Mouse (Mus musculus): ENCODE data around the gene Tas2r130.
"Not testable (repeated sequence)": the region's sequence is repeated elsewhere in the genome, so short reads cannot be mapped to it uniquely, and the experiment has no call there.

The Tas2r130 gene

DNA sequence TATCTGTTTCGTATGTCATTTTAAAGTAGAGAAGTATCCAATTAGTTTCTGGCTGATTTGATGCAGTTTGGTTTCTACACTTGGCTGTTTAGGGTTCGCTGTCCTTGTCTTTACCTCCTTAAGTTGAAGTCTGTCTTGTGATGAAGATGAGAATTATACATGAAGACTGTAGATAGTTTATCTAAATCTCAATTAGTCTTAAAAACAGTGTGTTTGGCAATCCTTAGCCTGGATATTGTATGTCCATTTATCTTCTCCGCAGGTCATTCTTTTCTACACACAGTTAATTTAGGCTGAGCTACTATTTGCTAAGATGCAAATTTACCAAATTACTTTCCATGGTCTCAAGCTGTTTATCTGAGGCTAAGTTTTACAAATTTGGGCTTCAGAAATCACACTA lies at the start of gene Tas2r130:
Gene Tas2r130, minus strand, starts transcription at position 101 of the 400 bp plus-strand sequence.
- no peak for DNase-seq (ENCODE audit: low spot score in 2 of 2)

DNA sequence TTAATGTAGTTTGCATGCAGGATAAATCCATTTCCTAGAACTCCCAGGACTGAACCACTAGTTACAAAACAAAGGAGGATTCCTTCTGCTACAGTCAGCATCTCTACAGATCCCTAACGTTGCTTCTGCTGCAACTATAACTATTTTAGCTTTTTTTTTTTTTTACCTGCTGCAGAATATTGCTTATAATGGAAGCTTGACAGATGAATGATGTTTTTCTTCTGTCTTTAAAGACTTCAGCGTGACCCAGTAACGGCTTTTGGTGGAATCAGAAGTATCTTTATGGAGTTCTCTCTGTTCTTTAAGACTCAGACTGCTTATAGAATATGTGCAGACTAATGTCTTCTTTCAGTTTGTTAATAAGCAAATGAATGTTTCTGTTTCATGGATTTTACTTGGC lies 48.1 kb upstream of the Tas2r130 start, which contains the start of gene Tas2r106:
Gene Tas2r106, minus strand, starts transcription at position 101 of the 400 bp plus-strand sequence.
- DNase-seq (ENCODE audit: low spot score in 2 of 2), result no peak

DNA sequence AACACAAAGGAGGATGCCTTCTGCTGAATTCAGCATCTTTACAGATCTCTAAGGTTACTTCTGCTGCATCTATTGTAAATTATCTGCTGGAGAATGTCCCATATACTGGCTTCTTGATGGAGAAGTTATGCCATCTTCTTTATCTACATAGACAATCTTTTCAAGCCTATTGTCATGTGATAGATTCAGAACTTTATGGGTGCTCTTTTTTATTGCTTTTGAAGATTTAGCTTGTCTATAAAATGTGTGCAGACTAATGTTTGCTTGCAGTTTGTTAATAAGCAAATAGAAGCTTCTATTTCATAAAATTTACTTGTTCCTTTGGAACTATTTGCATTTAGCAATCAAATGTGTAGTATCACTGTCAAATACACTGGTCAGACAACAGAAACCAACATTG lies 29.3 kb upstream of the Tas2r130 start, which contains the start of gene Tas2r107:
Gene Tas2r107, minus strand, starts transcription at position 101 of the 400 bp plus-strand sequence.
- DNase-seq (ENCODE audit: low spot score in 2 of 2), result no peak

DNA sequence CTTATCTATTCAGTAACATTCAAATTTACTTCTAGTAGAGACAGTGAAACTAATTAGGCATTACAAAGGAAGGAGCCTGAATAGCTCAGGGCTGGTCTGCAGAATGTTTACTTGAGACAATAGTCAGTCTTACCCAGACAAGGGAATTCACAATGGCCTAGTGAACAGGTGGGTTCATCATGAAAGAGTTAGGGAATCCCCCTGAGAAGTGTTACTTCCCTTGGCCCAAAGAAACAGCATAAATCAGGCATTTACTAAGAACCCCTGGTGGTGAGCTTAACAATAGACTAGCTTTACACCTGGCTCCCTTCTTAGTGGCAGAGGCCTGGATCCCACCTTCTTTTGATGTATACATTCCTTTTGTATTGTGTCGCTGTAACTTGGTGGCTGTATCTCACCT lies 20.8 kb downstream of the Tas2r130 start:
- DNase-seq (ENCODE audit: low spot score in 2 of 2), result not testable (repeated sequence)

DNA sequence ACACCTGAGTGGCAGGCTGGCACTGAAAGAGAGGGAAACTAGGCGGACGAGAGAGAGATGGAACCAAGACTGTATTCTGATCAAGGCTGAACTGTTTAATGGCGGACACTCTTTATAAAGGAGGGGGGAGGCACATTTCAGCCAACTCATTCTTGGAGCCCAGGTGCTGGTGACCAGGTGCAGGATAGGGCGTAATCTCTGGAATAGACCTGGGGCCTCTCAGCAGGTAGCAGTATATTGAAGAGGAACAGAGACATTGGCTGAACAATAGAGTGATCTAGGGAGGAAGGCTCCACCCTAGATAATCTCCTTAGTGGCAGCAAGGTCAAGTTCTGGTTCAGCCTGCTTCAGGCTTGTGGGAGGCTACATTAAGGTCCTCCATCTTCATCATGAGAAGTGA lies 25.9 kb downstream of the Tas2r130 start:
- no peak for DNase-seq (ENCODE audit: low spot score in 2 of 2)
